Mouse (Mus musculus): ENCODE data around the gene Prkcz. TPM values are rescaled to one million over a fixed set of nuclear protein-coding genes. Genes with fewer than 3 reads are reported as not detected.
"Not testable (repeated sequence)": the region's sequence is repeated elsewhere in the genome, so short reads cannot be mapped to it uniquely, and the experiment has no call there.

Gene Prkcz
- polyA plus RNA-seq, 1 experiment from 2014 or later: 86.5 TPM

- peaks cover 45% of the 10 kb centered on the region for H3K4me1 ChIP-seq (replicated peaks; ENCODE audit: control insufficient read depth, insufficient read depth, low read length)
- no peaks in the 10 kb centered on the region for H3K27me3 ChIP-seq (replicated peaks; ENCODE audit: control insufficient read depth, insufficient read depth, low read length)
- H3K4me3 ChIP-seq (replicated peaks; ENCODE audit: low read length): peak overlapping the region; percentile 63
Observed at GRCm38 (mm10) chr4:155249257-155249647, 111.9 kb downstream of the Prkcz start.

GRCm38 (mm10) chr4:155248054-155248453, 113.1 kb downstream of the Prkcz start:
- not testable (repeated sequence) for ATAC-seq; H3K27me3 ChIP-seq (replicated peaks; ENCODE audit: control insufficient read depth, insufficient read depth, low read length)
- 94% methylated on average over 3 of the region's 3 CpGs for WGBS

More at GRCm38 (mm10) chr4:155249257-155249647, 111.9 kb downstream of the Prkcz start:
- whole genome bisulfite sequencing: under 1% methylated on average over 9 of the region's 9 CpGs
- H3K9ac ChIP-seq (replicated peaks; ENCODE audit: low read depth, low read length): peak overlapping the region; percentile 92
- H3K4me2 ChIP-seq (ENCODE audit: low read length): peak overlapping the region; percentile 96
- peak; percentile 70 for ATAC-seq
- H3K36me3 ChIP-seq (ENCODE audit: control insufficient read depth, insufficient read depth): no peaks in the 10 kb centered on the region
- H3K9me3 ChIP-seq (ENCODE audit: control insufficient read depth, low read length): no peaks in the 10 kb centered on the region
- H3K27ac ChIP-seq (ENCODE audit: low read length): peak overlapping the region; percentile 99

GRCm38 (mm10) chr4:155246691-155247105, 114.5 kb downstream of the Prkcz start:
- Histone ChIP-seq H3K9me3 (ENCODE audit: control insufficient read depth, low read length) (no peaks in the 10 kb centered on the region), H3K9ac (replicated peaks; ENCODE audit: low read depth, low read length) (peak overlapping the region; percentile 41), H3K36me3 (ENCODE audit: control insufficient read depth, insufficient read depth) (no peaks in the 10 kb centered on the region), H3K4me3 (replicated peaks; ENCODE audit: low read length) (no peak overlapping the region), H3K27ac (ENCODE audit: low read length) (peak overlapping the region; percentile 39), H3K27me3 (replicated peaks; ENCODE audit: control insufficient read depth, insufficient read depth, low read length) (no peaks in the 10 kb centered on the region), H3K4me1 (replicated peaks; ENCODE audit: control insufficient read depth, insufficient read depth, low read length) (peaks cover 34% of the 10 kb centered on the region), H3K4me2 (ENCODE audit: low read length) (no peak overlapping the region; the same call in 1 of the 2 replicates)
- peak; percentile 61 for ATAC-seq
- WGBS: 58% methylated on average over 12 of the region's 12 CpGs

More at GRCm38 (mm10) chr4:155248054-155248453, 113.1 kb downstream of the Prkcz start:
- H3K4me1 ChIP-seq (replicated peaks; ENCODE audit: control insufficient read depth, insufficient read depth, low read length): peaks cover 45% of the 10 kb centered on the region
- not testable (repeated sequence) for H3K9ac ChIP-seq (replicated peaks; ENCODE audit: low read depth, low read length); H3K27ac ChIP-seq (ENCODE audit: low read length); H3K9me3 ChIP-seq (ENCODE audit: control insufficient read depth, low read length); H3K36me3 ChIP-seq (ENCODE audit: control insufficient read depth, insufficient read depth); H3K4me2 ChIP-seq (ENCODE audit: low read length); H3K4me3 ChIP-seq (replicated peaks; ENCODE audit: low read length)

- no peaks in the 10 kb centered on the region for H3K27me3 ChIP-seq (replicated peaks; ENCODE audit: control insufficient read depth, insufficient read depth, low read length)
- WGBS: 62% methylated on average over 6 of the region's 6 CpGs
- no peaks in the 10 kb centered on the region for H3K36me3 ChIP-seq (ENCODE audit: control insufficient read depth, insufficient read depth)
- no peak for ATAC-seq
- no peak overlapping the region; the same call in 1 of the 2 replicates for H3K9ac ChIP-seq (replicated peaks; ENCODE audit: low read depth, low read length)
- no peak overlapping the region for H3K4me3 ChIP-seq (replicated peaks; ENCODE audit: low read length)
- H3K9me3 ChIP-seq (ENCODE audit: control insufficient read depth, low read length): no peaks in the 10 kb centered on the region
- H3K4me1 ChIP-seq (replicated peaks; ENCODE audit: control insufficient read depth, insufficient read depth, low read length): peaks cover 26% of the 10 kb centered on the region
- peak overlapping the region; percentile 39 for H3K27ac ChIP-seq (ENCODE audit: low read length)
- no peak overlapping the region for H3K4me2 ChIP-seq (ENCODE audit: low read length)
Observed at GRCm38 (mm10) chr4:155245770-155246492, 115.2 kb downstream of the Prkcz start.

GRCm38 (mm10) chr4:155243233-155243632, 117.9 kb downstream of the Prkcz start:
- WGBS: 81% methylated on average over 12 of the region's 12 CpGs
- no peaks in the 10 kb centered on the region for H3K36me3 ChIP-seq (ENCODE audit: control insufficient read depth, insufficient read depth)

GRCm38 (mm10) chr4:155242292-155242691, 118.9 kb downstream of the Prkcz start:
- no peaks in the 10 kb centered on the region for H3K36me3 ChIP-seq (ENCODE audit: control insufficient read depth, insufficient read depth)

More at GRCm38 (mm10) chr4:155243233-155243632, 117.9 kb downstream of the Prkcz start:
- Histone ChIP-seq H3K9ac (replicated peaks; ENCODE audit: low read depth, low read length) (no peak overlapping the region), H3K4me3 (replicated peaks; ENCODE audit: low read length) (no peak overlapping the region), H3K27me3 (replicated peaks; ENCODE audit: control insufficient read depth, insufficient read depth, low read length) (no peaks in the 10 kb centered on the region), H3K4me2 (ENCODE audit: low read length) (no peak overlapping the region), H3K4me1 (replicated peaks; ENCODE audit: control insufficient read depth, insufficient read depth, low read length) (peaks cover 13% of the 10 kb centered on the region), H3K27ac (ENCODE audit: low read length) (no peak overlapping the region), H3K9me3 (ENCODE audit: control insufficient read depth, low read length) (no peaks in the 10 kb centered on the region)
- ATAC-seq: no peak

GRCm38 (mm10) chr4:155241789-155242188, 119.4 kb downstream of the Prkcz start:
- no peaks in the 10 kb centered on the region for H3K27me3 ChIP-seq (replicated peaks; ENCODE audit: control insufficient read depth, insufficient read depth, low read length)
- no peak overlapping the region for H3K27ac ChIP-seq (ENCODE audit: low read length)
- no peak overlapping the region for H3K4me2 ChIP-seq (ENCODE audit: low read length)
- H3K9ac ChIP-seq (replicated peaks; ENCODE audit: low read depth, low read length): no peak overlapping the region
- WGBS: 82% methylated on average over 9 of the region's 9 CpGs
- H3K4me1 ChIP-seq (replicated peaks; ENCODE audit: control insufficient read depth, insufficient read depth, low read length): peaks cover 12% of the 10 kb centered on the region
- H3K9me3 ChIP-seq (ENCODE audit: control insufficient read depth, low read length): no peaks in the 10 kb centered on the region
- no peak overlapping the region for H3K4me3 ChIP-seq (replicated peaks; ENCODE audit: low read length)
- H3K36me3 ChIP-seq (ENCODE audit: control insufficient read depth, insufficient read depth): no peaks in the 10 kb centered on the region
- no peak for ATAC-seq

More at GRCm38 (mm10) chr4:155242292-155242691, 118.9 kb downstream of the Prkcz start:
- no peak overlapping the region for H3K9ac ChIP-seq (replicated peaks; ENCODE audit: low read depth, low read length)
- H3K27me3 ChIP-seq (replicated peaks; ENCODE audit: control insufficient read depth, insufficient read depth, low read length): no peaks in the 10 kb centered on the region
- WGBS: 92% methylated on average over 5 of the region's 5 CpGs
- no peaks in the 10 kb centered on the region for H3K9me3 ChIP-seq (ENCODE audit: control insufficient read depth, low read length)
- no peak overlapping the region for H3K4me2 ChIP-seq (ENCODE audit: low read length)
- no peak overlapping the region for H3K4me3 ChIP-seq (replicated peaks; ENCODE audit: low read length)
- no peak for ATAC-seq
- H3K4me1 ChIP-seq (replicated peaks; ENCODE audit: control insufficient read depth, insufficient read depth, low read length): peaks cover 13% of the 10 kb centered on the region
- H3K27ac ChIP-seq (ENCODE audit: low read length): no peak overlapping the region

GRCm38 (mm10) chr4:155239494-155239893, 121.7 kb downstream of the Prkcz start:
- Histone ChIP-seq H3K9me3 (ENCODE audit: control insufficient read depth, low read length) (no peaks in the 10 kb centered on the region), H3K4me1 (replicated peaks; ENCODE audit: control insufficient read depth, insufficient read depth, low read length) (peaks cover 20% of the 10 kb centered on the region), H3K4me3 (replicated peaks; ENCODE audit: low read length) (no peak overlapping the region), H3K27me3 (replicated peaks; ENCODE audit: control insufficient read depth, insufficient read depth, low read length) (no peaks in the 10 kb centered on the region), H3K9ac (replicated peaks; ENCODE audit: low read depth, low read length) (no peak overlapping the region), H3K36me3 (ENCODE audit: control insufficient read depth, insufficient read depth) (no peaks in the 10 kb centered on the region), H3K27ac (ENCODE audit: low read length) (no peak overlapping the region), H3K4me2 (ENCODE audit: low read length) (no peak overlapping the region)
- WGBS: 48% methylated on average over 6 of the region's 6 CpGs
- no peak for ATAC-seq

GRCm38 (mm10) chr4:155238276-155238675, 122.9 kb downstream of the Prkcz start:
- Histone ChIP-seq H3K9me3 (ENCODE audit: control insufficient read depth, low read length) (no peaks in the 10 kb centered on the region), H3K4me3 (replicated peaks; ENCODE audit: low read length) (no peak overlapping the region), H3K4me2 (ENCODE audit: low read length) (no peak overlapping the region), H3K27me3 (replicated peaks; ENCODE audit: control insufficient read depth, insufficient read depth, low read length) (no peaks in the 10 kb centered on the region), H3K4me1 (replicated peaks; ENCODE audit: control insufficient read depth, insufficient read depth, low read length) (peaks cover 32% of the 10 kb centered on the region), H3K27ac (ENCODE audit: low read length) (no peak overlapping the region), H3K9ac (replicated peaks; ENCODE audit: low read depth, low read length) (no peak overlapping the region), H3K36me3 (ENCODE audit: control insufficient read depth, insufficient read depth) (no peaks in the 10 kb centered on the region)
- ATAC-seq: no peak
- 77% methylated on average over 5 of the region's 5 CpGs for WGBS

Data from forebrain, embryonic 16.5 days (tissue).